Mouse (Mus musculus) subcutaneous adipose tissue, adult 2 months (tissue): ENCODE measurements around the gene Stam. TPM values are rescaled to one million over a fixed set of nuclear protein-coding genes. Genes with fewer than 3 reads are reported as not detected.

Experiments
- polyA plus RNA-seq: library from polyadenylated mRNA; depleted of rRNA; stranded (reverse); fragments of >200 nt; gene quantifications from 2 replicates; pipeline ENCODE4 v1.2.3, GENCODE M21; 2012; ENCODE audit warnings: low replicate concordance; rRNA removed

Gene Stam
- polyA plus RNA-seq, result 17.0 and 18.9 TPM in 2 replicates

DNA sequence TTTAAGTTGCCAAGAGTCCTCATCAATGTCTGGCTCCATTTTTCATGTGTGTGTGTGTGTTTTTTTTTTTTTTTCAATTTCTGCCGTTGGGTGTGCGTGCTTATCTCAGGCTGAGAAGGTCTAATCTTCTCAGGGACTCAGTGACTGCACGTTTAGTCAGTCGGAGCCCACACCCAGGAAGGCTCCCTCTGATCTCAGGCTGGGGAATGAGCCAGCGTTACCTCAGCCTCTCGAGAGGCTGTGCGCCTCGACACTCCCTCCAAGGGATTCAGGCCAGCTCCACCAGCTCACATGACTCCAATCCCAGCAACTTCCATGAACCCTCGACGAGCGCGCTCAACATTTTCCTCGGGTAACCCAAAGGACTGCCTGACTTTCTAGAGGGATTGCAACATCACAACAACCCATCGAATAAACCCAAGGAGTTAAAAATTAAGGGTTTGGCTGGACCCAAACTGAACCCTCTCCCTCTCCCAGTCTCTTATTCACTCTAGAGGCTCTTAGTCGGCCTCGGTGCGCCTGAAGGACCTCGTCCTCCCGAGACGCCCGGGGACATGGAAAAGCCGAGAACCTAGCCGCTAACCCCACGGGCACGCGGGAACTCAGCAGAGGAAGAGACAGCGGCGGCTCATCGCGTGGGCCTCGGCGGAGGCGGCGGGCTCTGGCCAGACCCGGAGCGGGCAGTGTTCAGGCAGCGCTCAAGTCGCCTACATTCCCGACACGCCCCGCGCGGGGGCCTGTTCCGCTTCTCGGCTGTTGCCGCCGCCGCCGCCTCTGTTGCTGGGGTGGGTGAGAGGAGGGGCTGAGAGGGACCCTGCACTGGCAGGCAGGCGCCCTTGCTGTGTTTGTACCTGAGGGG lies at the start of gene Stam:
Gene Stam (plus strand): TSS at position 737 of the 859 bp plus-strand sequence.

DNA sequence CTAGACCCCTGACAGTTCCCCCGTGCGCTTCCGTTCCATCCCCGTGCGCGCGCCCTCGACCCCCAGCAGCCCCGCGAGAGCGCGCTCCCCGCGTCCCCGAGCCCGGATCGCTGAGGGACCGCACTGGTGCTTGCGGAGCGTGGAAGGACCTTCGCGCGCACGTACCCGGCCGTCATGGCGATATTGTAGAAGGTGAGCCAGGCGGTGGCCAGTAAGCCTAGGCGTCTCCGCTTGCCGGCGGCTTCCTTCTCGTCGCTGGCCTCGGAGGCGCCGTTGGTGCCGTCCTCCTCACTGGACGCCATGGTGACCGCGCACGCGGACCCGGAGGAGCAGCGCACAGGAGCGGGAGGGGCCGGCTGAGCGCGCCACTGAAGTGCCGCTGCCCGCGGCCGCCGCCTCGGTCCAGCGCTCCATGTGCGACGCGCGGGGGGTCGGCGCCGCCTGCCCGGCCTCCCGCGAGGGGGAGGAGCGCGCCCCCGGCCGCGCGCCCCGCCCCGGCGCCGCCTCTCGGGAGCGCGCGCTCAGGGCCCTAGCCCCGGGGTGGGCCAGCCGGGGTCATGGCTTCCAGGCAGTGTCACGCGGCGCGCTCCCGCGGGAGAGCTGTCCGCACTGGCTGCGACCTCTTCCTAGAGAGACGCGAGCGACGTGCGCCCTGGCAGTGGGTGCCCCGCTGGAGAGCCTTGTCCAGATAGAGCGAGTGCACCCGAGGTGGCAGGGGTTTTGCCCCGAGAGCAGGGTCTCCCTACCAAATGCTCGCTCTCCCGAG lies 18.1 kb upstream of the Stam start, which contains the start of gene Hacd1:
Gene Hacd1 (minus strand): TSS at position 570 of the 766 bp plus-strand sequence.

DNA sequence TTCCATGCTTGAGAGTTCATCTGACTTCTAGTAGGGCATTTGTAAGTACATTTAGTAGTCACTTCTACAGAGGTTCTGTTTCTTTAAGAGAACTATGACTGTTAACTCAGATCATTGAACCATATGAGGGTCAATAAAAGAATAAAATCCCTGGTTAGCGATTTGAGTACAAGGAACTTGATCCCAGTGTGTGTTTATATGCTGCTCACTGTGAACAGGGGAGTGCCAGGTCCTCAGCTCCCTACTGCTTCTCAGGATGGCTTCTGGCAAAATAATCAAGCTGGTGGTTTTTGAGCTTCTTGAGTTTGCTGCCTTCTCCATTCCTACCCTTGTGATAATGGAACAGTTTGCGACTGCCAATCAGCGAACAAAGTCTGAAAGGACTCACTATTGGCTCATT lies 100.4 kb downstream of the Stam start, which contains the start of gene Tmem236:
Gene Tmem236 (plus strand): TSS at position 190 of the 400 bp plus-strand sequence.

Other genes with a start within 250 kb of the Stam start
- 50.8 and 76.5 TPM in 2 replicates for gene Hacd1, start 18.0 kb upstream of the Stam start, polyA plus RNA-seq
- 0.03 TPM in 1 of 2 replicates, not detected in the other for gene Tmem236, start 100.4 kb downstream of the Stam start, polyA plus RNA-seq
- 10.6 and 14.9 TPM in 2 replicates for gene Mrc1, start 155.3 kb downstream of the Stam start, polyA plus RNA-seq